Mouse (Mus musculus) splenic B cell, adult 2 months (primary cell): ENCODE measurements around the gene Gramd1b.
A peak's percentile ranks its signal among the peaks of the same experiment; 100 is the strongest.

Experiments used
- DNase-seq: peaks from one replicate; pipeline ENCODE4 v3.0.0-alpha.2; 2011; ENCODE audit warnings: low read depth, low spot score
- H3K27me3 ChIP-seq: 2 replicates; pipeline ENCODE4 v1.6.1; 2012; ENCODE audit warnings: mild to moderate bottlenecking, low read length, moderate library complexity, mixed read lengths; ENCODE audit not compliant: control insufficient read depth, poor library complexity, insufficient read depth, severe bottlenecking
- H3K36me3 ChIP-seq: 2 replicates; pipeline ENCODE4 v1.6.1; 2012; ENCODE audit warnings: mild to moderate bottlenecking, low read length, moderate library complexity, mixed read lengths; ENCODE audit not compliant: control insufficient read depth, poor library complexity, insufficient read depth, severe bottlenecking

Gene Gramd1b

DNA sequence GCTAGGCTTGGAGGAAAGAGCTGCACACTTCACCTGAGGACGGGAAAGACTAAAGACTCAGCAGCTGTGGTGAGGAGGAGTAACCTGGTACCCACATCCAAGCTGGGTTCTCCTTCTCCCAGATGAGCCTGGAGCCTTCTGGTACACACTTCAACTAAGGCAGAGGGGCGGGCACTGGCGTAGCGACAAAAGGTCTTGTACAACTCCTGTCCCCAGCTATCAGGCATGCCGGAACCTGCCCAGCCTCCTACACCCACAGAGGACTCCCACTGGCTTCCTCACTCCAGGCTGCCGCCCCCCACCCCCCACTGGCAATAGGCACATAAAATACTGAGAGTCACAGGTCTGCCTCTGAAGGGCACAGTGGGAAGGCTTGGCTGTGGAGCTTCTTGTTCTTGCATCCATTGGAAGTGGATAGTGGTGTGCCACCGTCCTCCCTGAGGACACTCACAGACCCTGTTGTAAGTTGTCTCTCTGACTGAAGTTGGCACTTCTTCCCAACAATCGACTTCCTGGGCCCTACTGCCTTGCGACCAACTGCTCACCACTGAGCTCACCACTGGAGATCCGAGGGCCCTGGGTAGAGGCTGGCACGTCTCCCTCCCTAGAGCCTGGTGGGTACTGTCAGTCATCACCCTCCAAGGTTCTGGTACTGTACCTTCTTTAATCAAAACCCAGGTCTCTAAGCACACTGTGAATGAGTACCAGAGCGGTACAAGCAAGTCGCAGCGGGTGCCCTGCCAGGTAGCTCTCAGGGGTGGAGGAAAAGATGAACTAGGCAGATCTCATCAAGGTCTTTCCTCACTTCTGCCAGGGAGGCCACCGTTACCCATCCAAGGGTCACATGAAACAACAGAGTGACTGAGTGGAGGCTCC, 199.5 kb downstream of the Gramd1b start:
- Histone ChIP-seq H3K27me3 (no peaks in the 10 kb centered on the region), H3K36me3 (no peaks in the 10 kb centered on the region)
- no peak for DNase-seq

DNA sequence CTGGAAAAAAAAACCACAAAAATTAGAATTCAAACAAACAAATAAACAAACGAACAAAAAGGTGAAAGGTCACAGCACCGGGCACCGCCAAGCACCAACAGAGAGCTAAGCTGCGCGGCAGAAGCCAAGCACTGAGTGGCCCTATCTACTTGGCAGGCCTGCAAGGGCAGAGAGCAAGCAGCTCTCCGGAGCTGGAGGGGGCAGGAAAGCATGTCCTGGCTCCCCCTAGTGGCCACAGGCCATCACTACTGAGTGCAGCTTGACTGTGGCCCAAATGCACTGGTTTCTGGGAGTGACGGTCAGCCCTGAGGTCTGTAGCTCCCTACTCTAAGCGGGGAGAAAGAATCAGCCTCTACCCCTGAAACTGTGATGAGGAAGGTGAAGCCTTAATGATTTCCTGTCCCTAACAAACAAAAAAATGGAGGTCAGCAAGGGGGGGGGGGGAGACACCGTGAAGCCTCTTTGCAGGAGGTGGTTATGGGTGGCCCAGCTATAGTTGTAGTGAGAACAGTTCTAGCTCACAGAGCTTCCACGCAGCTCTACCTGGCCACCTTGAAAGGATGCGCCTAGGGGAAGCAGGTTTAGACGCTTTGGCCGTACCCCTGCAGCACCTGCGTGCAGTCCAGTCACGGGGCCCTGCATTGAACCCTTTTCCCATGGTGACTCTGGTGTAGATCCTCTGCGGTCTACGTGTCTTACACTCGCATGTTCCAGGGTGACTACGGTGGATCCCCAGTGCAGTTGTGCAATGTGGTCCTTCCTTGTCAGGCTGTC, 200.4 kb downstream of the Gramd1b start:
- Histone ChIP-seq H3K36me3 (no peaks in the 10 kb centered on the region), H3K27me3 (no peaks in the 10 kb centered on the region)
- DNase-seq, result peak; percentile 78

DNA sequence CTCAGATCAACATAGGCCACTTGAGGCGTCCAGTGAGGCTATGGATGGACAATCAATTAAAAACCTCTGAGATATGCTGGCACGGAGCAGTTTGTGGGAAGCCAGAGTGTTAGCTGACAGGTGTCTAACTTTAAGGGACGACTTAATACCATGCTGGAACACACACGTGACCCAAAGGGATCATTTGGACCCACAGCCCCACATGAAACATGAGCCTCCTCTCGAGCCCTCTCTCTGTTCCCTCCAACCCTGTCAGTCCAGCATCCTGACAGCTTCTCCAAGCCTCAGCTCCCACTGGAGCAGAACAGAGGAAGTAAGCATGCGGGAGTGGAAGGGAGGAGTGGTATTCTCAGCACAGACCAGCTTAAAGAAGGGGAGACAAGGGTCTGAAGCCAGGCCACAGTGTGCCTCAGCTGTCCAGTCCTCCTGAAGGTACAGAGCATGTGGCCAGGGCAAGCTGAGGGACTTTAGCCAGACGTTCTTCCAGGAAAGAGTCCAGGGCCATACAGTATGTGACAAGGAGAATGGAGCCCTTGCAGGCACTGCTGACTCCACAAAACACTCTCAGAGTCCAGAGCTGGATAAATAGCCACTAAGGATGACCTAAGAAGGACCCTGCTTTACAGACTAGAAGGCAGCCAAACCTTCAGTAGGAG, 204.8 kb downstream of the Gramd1b start:
- Histone ChIP-seq H3K27me3 (no peaks in the 10 kb centered on the region), H3K36me3 (no peaks in the 10 kb centered on the region)
- DNase-seq, result no peak

DNA sequence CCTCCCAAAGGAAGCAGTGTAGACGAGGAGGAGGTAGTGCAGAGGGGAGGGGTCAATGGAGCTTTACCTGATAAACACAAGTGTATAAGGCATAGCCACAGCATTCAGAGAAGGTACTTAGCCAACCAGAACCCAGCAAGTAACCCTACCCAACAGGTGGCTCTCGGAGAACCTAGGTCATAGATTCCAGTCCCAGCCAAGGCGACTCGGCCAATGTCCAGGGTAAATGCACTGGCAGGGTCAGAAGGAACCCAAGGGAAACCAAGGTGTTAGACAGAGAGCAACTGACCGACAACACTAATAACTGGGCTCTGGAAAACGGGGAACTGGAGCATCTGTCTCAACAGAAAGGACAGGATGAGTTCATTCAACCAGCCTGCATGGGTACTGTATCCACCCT, 206.4 kb downstream of the Gramd1b start:
- no peaks in the 10 kb centered on the region for H3K36me3 ChIP-seq
- DNase-seq, result no peak
- H3K27me3 ChIP-seq, result no peaks in the 10 kb centered on the region

DNA sequence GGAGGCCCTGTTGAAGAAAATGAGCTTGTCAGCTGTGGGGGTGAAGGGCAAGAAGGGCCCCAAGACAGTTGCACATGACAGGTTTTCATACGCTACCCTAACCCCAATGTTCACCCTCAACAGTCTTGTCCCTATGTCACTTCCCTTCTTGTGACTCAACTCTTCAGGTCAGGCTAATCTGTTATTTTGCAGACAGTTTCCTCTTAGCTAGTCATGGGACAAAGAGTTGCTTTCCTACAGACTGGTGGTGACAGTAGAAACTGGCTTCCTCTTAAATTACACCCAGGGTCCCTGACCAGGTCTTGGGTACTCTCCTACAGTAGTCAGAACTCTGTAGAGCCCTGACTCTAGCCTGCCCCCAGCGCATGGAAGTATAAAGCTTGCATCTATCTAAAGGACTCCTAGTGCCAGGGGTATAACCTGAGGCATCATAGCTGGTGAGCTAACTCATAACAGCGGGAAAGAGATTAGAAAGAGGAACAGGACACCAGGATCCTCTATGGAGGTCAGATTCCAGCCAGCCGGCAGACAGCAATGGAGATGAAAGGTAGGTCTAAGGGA, 206.9 kb downstream of the Gramd1b start:
- DNase-seq, result peak; percentile 22
- H3K36me3 ChIP-seq, result no peaks in the 10 kb centered on the region
- H3K27me3 ChIP-seq, result no peaks in the 10 kb centered on the region

DNA sequence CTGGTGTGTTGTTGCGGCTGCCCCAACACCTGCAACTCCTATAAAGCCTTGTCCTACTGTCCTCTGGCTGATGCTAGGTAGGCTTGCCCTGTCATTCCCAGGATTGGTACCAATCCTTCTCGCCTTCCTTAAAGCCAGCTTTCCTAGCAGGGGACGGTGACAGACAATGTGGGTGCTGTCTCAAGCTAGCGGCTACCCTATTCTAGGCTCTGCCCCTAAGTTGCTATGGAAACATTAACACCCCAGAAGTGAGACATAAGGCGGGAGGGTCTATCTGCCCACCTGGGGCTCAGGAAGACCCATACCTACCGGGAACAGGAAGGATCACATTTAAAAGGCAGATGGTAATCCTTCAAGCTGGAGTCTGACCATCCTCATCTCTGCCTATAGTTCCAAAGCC, 207.4 kb downstream of the Gramd1b start:
- H3K36me3 ChIP-seq, result no peaks in the 10 kb centered on the region
- DNase-seq, result no peak

DNA sequence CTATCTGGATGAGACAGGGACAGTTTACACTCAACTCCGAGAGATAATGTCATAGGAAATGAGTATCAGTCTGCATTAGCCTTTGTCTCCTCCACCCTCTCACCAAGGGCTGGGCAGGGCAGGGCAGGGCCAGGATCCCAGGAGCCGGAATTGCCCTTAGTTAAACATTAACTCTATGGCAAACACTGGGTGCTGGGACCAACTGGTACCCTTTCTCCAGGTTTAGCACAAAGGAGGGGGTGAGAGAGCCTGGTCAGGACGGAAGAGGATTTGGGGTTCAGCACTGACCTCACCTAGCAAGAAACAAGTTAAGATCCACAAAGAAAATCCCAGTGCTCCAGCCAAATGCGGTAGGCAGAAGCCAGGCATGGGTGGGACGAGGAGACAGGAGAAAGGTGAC, 208.0 kb downstream of the Gramd1b start:
- Histone ChIP-seq H3K36me3 (no peaks in the 10 kb centered on the region), H3K27me3 (no peaks in the 10 kb centered on the region)
- DNase-seq, result no peak

More for the DNA sequence above, 207.4 kb downstream of the Gramd1b start:
- no peaks in the 10 kb centered on the region for H3K27me3 ChIP-seq

DNA sequence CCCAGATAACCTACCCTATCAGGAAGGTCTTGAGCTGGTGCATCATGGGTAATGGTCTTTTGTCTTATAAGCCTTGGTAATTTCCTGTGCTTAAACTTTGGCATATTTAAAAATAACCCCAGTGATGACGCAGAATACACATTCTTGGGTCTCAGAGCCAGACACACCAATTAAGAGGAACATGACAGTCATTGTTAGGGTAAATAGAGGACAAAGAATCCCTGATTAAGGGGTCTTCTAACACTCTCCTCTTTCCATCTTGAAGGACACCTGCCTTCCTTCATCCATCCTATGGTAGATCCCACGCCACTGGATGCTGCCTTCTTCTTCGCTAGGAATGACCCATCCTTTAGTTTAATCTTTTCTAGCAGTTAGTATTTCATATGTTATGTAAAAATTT, 208.8 kb downstream of the Gramd1b start:
- H3K27me3 ChIP-seq, result no peaks in the 10 kb centered on the region
- H3K36me3 ChIP-seq, result no peaks in the 10 kb centered on the region
- no peak for DNase-seq

DNA sequence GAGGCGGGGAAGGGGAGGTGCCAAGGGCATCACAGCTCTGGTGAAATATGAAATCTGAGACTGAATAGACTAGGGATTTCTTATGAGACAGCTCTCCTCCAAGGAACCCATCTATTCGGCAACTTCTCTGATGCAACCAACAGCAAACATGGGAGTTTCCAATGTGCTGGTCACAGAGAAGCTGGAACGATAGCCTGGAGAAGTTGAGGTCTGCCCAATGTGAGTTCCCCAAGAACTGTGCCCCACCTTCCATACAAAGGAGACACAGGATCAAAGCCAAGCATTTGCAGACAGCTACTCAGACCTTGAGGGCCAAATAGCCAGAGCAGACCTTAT, 209.5 kb downstream of the Gramd1b start:
- no peak for DNase-seq
- H3K27me3 ChIP-seq, result no peaks in the 10 kb centered on the region
- H3K36me3 ChIP-seq, result no peaks in the 10 kb centered on the region

DNA sequence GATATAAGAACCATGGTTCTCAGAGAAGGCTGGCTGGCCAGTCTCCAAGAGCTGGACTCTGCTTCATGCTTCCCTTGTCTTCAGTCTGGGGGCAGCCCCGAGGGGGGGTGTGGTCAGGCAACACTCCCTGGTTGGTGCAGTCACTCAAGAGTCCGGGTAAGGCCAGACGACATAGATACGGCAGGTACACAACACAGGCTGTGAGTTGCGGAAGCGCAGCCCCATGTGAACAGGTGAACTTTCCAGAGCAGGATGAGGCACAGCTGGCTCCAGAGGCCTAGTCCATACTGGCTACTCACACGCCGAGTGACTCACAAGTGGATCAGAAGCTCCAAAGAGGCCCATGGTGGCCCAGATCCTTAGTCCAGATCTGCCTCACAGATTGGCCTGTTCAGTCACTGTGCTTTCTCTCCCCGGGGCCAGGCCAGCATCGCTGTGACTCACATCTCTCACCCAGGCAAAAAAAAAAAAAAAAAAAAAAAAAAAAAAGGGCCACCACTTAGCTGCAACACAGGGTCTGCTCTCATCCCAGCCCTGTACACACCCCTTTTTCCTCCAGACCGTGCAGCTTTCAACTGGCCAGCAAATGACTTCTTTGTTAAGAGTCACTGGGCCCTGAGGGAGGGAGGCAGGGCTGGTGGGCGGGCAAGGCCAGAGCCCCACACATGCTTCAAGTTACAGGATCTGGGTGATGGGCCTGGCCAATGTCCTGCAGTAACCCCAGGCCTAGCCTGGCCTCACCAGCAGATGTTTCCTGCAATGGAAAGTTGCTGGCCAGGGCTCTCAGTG, 210.1 kb downstream of the Gramd1b start:
- no peak for DNase-seq
- Histone ChIP-seq H3K27me3 (no peaks in the 10 kb centered on the region), H3K36me3 (no peaks in the 10 kb centered on the region)

DNA sequence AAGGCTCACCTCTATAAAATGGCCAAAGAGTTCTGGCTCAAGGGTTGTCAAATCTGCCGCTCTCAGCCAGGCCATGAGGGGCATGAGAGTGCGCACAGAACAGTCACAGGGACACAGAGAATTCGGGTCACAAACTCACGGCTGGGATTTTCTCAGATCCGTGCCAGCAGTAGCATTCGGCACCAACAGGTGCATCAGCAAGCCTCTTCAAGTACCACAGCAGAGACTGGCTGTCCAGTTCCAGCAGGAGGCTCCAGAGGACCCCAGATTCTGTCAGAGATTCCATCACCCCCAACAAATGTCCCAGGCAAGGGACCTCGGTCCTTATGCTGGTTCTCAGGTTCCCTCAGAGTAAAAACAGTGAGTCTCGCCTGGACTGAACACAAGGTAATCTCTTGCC, 210.8 kb downstream of the Gramd1b start:
- no peaks in the 10 kb centered on the region for H3K36me3 ChIP-seq
- no peak for DNase-seq
- H3K27me3 ChIP-seq, result no peaks in the 10 kb centered on the region

DNA sequence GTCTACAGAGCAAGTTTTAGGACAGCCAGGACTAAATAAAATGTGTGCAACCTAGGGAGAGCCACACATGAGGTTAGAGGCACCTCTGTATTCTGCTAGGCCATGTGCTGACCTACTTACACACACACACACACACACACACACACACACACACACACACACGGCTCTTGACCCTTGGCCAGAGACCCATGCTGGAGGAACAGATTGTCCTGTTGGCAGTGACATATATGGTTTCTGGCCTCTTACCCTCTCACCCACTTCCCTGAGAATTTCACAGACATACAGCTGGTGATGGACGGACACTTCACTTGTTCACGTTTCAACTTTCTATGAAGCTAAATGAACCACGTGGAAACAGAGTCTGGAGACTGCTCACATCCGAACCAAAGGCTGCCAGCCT, 212.4 kb downstream of the Gramd1b start:
- H3K27me3 ChIP-seq, result no peaks in the 10 kb centered on the region
- H3K36me3 ChIP-seq, result no peaks in the 10 kb centered on the region
- DNase-seq, result no peak

DNA sequence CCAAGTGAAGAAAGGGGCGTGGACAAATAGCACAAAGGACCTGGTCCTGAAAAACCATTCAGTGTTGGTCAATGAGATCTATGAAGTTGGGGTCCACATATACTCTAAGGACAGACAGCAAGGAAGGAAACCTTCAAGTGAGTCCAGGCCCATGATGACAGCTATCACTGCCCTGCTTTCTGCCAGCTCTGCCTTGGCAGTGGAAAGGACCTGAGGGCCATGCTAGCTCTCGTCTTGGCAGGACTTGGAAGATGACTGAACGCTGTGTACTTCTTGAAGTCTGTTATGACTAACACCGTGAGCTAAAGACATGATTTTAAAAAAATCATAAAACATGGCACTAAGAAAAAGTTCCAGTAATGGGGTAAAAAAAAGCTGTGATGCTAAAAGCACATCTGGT, 213.4 kb downstream of the Gramd1b start:
- no peak for DNase-seq
- Histone ChIP-seq H3K27me3 (no peaks in the 10 kb centered on the region), H3K36me3 (no peaks in the 10 kb centered on the region)

DNA sequence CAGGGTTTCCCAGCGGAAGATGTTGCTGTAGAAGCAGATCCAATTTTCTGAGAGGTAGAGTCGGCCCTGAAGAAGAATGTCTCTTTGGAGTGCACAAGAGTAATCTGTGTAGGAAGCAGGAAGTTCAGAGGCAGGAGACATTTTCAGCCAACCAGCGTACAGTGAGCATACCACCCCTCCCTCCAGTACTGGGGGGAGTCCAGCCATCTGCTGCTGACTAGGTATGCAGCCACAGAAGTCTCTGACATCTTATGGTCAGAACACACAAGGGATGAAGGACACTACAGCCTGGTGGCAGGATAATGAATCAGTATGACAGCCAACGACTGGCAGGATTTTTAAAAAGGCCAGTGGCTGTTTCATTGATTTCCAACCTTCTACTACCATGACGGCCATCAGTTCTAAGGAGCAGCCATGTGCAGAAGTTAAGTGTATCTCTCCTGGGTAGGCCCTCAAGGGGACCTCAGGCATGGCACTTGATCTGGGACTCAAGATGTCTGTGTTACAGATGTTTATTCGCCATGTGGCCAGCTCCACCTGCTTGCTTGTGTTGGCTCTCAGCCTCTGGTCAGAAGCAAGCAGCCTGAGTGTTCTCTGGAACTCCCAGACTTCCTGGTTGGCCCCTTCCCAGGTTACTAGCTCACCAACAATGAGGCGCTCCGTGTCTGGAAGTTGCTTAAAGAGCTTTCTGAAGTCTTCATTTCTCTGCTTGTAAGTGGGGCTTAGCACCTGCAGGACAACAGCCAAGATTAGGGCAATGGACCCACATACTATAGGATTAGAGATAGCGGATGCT, 214.1 kb downstream of the Gramd1b start:
- Histone ChIP-seq H3K36me3 (no peaks in the 10 kb centered on the region), H3K27me3 (no peaks in the 10 kb centered on the region)
- no peak for DNase-seq
